Mouse (Mus musculus) thymus, adult 2 months (tissue): Measurements from ENCODE around the gene Rrad. TPM values are rescaled to one million over a fixed set of nuclear protein-coding genes. Genes with fewer than 3 reads are reported as not detected.

ENCODE experiments used
- DNase-seq: peaks from one replicate; pipeline ENCODE4 v3.0.0; 2021
- H3K27ac ChIP-seq: fragments of 200-500 bp; 2 replicates; pipeline ENCODE4 v1.5.1; 2012; ENCODE audit warnings: low read length, control low read depth; ENCODE audit not compliant: control insufficient read depth, insufficient read depth
- H3K27me3 ChIP-seq: fragments of 200-500 bp; 2 replicates; pipeline ENCODE4 v1.6.1; 2012; ENCODE audit warnings: mild to moderate bottlenecking, low read length, moderate library complexity, mixed read lengths; ENCODE audit not compliant: control insufficient read depth, insufficient read depth
- H3K36me3 ChIP-seq: fragments of 200-500 bp; 2 replicates; pipeline ENCODE4 v1.6.1; 2012; ENCODE audit warnings: mild to moderate bottlenecking, low read length, moderate library complexity; ENCODE audit not compliant: control insufficient read depth, insufficient read depth
- H3K4me1 ChIP-seq: fragments of 200-500 bp; replicated peaks from 2 replicates; pipeline ENCODE4 v1.6.1; 2012; ENCODE audit warnings: low read length; ENCODE audit not compliant: control insufficient read depth, insufficient read depth
- H3K4me3 ChIP-seq: fragments of 200-500 bp; 2 replicates; pipeline ENCODE4 v1.5.1; 2012; ENCODE audit warnings: mild to moderate bottlenecking, low read length, control low read depth, moderate library complexity; ENCODE audit not compliant: control insufficient read depth, insufficient read depth
- CTCF ChIP-seq: fragments of 200-500 bp; IDR thresholded peaks from 2 replicates; pipeline ENCODE4 v1.5.1; 2012; ENCODE audit warnings: mild to moderate bottlenecking, control low read depth, low read length, moderate library complexity, borderline replicate concordance; ENCODE audit not compliant: control insufficient read depth, poor library complexity, insufficient read depth; ENCODE audit errors: extremely low read depth
- POLR2A ChIP-seq: fragments of 200-500 bp; IDR thresholded peaks from 2 replicates; pipeline ENCODE4 v1.6.1; 2012; ENCODE audit warnings: mild to moderate bottlenecking, low read length, control low read depth, moderate library complexity; ENCODE audit not compliant: control insufficient read depth, poor library complexity, insufficient read depth; ENCODE audit errors: extremely low read depth
- WGBS: fragments of 180-500 bp; shearing (Covaris S2); methylation state at CpG from one replicate; pipeline ENCODE4 v1.1.7; 2018; 5-methylcytosine and 5-hydroxymethylcytosine counted together
- polyA plus RNA-seq: library from polyadenylated mRNA; depleted of rRNA; stranded (reverse); fragments of >200 nt; gene quantifications from 2 replicates; pipeline ENCODE4 v1.2.3, GENCODE M21; 2012

Gene Rrad
- polyA plus RNA-seq, 1 experiment, result 36.1 TPM

DNA sequence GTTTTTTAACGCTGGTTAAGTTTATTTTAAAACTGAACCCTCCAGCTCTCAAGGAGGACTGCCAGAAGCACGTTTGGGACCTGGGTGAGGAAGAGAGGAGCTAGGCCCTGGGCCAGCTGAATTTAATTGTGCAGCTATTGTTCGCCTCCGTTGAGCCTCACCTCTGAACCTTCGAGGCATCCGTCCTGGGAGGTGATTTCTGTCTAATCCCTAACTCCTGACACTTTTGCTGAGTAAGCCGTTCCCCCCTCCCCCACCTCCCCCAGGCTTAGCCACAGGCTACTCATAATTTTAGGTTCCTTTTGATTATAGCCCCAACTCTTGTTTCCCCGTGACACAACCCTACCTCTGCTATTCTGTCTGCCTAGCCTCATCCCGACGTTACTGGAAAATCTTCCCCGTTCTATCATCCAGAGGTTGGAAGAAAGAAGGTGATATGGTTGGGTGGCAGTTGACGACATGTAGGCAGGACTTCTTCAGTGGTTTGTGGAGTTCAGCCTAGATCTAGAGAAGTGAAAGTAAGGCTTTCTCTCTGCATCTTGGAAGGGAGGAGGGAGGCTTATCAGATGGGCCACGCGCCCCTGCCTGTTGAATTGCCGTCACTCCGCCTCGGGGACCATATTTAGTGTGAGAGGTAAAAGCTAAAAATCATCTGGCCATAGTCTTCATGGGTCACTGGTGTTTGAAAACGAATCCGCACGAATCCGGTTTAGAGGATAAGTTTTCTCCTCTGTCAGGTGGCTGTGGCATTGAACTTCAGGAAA lies 35.2 kb downstream of the Rrad start:
- WGBS, result 52% methylated on average over 21 of the region's 21 CpGs
- Histone ChIP-seq H3K4me1 (peaks cover 17% of the 10 kb centered on the region), H3K27ac (no peak overlapping the region), H3K27me3 (no peaks in the 10 kb centered on the region), H3K36me3 (peaks cover 12% of the 10 kb centered on the region), H3K4me3 (no peak overlapping the region)
- TF ChIP-seq POLR2A (no peak), CTCF (no peak)
- DNase-seq, result no peak

DNA sequence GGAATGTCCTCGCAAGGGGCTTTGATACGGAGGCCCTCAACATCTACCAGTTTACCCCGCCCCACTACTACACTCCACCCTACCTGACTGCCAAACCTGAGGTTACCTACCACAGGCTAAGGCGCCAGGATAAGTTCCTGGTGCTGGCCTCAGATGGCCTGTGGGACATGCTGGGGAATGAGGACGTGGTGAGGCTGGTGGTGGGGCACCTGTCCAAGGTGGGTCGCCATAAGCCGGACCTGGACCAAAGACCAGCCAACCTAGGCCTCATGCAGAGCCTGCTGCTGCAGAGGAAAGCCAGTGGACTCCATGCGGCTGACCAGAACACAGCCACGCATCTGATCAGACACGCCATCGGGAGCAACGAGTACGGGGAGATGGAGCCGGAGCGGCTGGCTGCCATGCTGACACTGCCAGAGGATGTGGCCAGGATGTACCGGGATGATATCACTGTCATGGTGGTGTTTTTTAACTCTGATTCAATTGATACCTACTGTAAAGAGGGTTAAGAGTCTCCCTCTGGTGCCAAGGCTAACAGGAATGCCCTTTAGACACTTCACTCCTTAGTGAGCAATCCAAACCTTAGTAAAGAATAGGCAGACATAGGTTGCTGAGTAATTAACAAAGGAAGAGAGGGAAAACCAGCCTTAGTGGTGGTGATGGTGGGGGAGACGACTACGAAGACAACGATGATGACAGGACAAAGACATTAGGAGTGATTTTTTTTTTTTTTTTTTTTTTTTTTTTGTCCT lies 36.3 kb downstream of the Rrad start:
- peaks cover 20% of the 10 kb centered on the region for H3K4me1 ChIP-seq
- H3K27ac ChIP-seq, result no peak overlapping the region
- H3K36me3 ChIP-seq, result peaks cover 12% of the 10 kb centered on the region
- TF ChIP-seq CTCF (no peak), POLR2A (no peak)
- 97% methylated on average over 19 of the region's 19 CpGs for WGBS
- DNase-seq, result no peak
- no peak overlapping the region for H3K4me3 ChIP-seq
- no peaks in the 10 kb centered on the region for H3K27me3 ChIP-seq

DNA sequence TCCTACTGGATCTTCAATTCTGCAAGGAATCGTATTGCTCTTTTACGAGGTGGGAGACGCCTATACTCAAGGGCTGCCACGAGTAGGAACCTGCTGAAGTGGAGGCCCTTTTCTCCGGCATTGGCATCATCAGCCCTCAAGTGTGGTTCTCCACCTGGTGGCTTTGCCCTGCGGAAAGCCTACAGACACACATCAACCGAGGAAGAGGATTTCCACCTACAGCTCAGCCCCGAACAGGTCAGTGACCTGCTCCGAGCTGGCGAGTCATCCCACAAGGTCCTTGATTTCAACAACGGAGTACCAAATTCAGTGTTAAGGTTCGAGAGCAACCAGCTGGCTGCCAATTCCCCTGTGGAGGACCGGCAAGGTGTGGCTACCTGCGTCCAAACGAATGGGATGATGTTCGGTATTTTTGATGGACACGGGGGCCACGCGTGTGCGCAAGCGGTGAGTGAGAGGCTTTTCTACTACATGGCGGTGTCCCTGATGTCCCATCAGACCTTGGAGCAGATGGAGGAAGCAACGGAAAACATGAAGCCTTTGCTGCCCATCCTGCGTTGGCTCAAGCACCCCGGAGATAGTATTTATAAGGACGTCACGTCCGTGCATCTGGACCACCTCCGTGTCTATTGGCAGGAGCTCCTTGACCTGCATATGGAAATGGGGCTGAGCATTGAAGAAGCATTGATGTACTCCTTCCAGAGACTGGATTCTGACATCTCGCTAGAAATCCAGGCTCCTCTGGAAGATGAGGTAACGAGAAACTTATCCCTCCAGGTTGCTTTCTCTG lies 37.4 kb downstream of the Rrad start:
- Histone ChIP-seq H3K27me3 (no peaks in the 10 kb centered on the region), H3K4me3 (no peak overlapping the region), H3K27ac (no peak overlapping the region), H3K4me1 (peaks cover 20% of the 10 kb centered on the region), H3K36me3 (peaks cover 12% of the 10 kb centered on the region)
- TF ChIP-seq POLR2A (no peak), CTCF (no peak)
- DNase-seq, result no peak
- WGBS, result 98% methylated on average over 31 of the region's 31 CpGs

DNA sequence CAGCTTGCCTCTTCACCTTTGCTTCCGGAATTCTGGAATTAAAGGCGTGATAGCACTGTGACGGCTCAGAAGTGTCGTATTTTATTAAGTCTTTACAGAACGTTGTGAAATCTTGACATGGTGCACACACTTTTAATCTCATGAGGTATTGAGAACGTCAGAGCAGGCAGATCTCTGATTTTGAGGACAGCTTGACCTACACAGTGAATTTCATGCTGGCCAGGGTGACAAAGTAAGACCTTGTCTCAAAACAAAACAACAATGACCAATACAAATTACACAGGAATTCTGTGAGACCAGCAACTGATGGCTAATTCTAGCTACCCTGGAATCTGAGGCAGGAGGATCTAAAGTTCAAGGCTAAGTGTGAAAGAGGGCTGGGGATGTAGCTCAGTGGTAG lies 38.6 kb downstream of the Rrad start:
- TF ChIP-seq CTCF (no peak), POLR2A (no peak)
- 91% methylated on average over 6 of the region's 6 CpGs for WGBS
- H3K27ac ChIP-seq, result no peak overlapping the region

DNA sequence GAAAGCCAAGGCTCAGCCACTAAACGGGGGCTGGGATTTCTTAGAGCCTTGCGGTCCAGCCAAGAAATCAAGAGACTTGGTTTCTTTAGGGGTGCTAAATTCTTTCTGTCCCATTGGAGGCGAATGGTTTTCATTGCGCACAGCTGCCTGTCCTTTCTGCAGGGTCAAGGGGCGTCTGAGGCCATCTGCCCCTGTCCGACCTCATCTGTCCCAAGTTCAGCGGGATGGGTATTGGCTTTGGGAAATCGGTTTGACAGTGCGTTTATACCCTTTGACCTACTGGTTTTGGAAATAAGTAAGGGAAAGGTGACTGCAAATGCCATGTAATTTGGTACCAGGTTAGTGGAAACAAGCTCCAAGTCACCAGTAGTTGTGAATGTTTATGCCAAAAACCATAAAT lies 39.3 kb downstream of the Rrad start:
- WGBS, result 6% methylated on average over 9 of the region's 9 CpGs
- H3K4me3 ChIP-seq, result peak overlapping the region; percentile 93
- no peaks in the 10 kb centered on the region for H3K27me3 ChIP-seq
- no peak overlapping the region for H3K27ac ChIP-seq
- peaks cover 17% of the 10 kb centered on the region for H3K4me1 ChIP-seq
- H3K36me3 ChIP-seq, result peaks cover 12% of the 10 kb centered on the region
- DNase-seq, result no peak
- TF ChIP-seq POLR2A (no peak), CTCF (no peak)

More for the DNA sequence above, 38.6 kb downstream of the Rrad start:
- Histone ChIP-seq H3K36me3 (peaks cover 12% of the 10 kb centered on the region), H3K27me3 (no peaks in the 10 kb centered on the region), H3K4me1 (peaks cover 17% of the 10 kb centered on the region), H3K4me3 (no peak overlapping the region)
- no peak for DNase-seq

DNA sequence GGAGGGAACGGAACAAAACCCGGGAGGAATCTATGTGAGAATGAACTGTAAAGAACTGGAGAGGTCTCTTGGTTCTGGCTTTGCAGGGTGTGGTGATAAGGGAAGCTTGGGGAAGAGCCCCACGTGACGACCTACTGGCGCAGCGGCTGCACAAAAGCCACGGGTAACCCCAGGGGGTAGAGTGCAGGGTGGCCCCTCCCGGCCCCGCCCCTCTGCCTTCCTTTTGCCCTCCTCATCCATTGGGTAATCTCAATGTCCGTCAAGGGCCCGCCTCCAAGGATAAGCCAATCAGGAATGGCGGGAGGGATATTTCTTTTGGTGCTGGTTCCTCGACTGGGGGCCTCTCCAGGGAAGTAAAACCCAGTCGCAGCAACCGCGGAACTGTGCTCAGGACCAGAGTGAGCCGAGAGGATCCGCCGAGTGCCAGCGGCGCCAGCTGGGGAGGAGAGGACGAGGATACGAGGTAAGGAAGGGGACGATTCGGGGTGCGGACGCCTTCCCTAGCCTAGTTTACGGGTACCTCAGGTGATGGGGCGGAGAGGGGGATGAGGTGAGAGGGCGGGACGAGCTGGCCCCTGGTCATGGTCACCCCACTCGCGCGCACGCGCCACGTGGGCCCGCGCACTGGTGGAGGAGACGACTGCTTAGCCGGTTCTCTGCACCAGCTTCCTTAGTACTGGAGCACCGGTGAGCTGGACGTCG lies 39.8 kb downstream of the Rrad start, which contains the start of gene Pdp2:
Pdp2 (plus strand) TSS at position 319 of the 702 bp plus-strand sequence.
- DNase-seq, result peak; percentile 94
- Histone ChIP-seq H3K4me1 (peaks cover 15% of the 10 kb centered on the region), H3K27me3 (no peaks in the 10 kb centered on the region), H3K27ac (peak within 1 kb of the TSS; percentile 34; the same call in 1 of the 2 replicates), H3K36me3 (peaks cover 12% of the 10 kb centered on the region), H3K4me3 (peak within 1 kb of the TSS; percentile 93)
- whole genome bisulfite sequencing, result 2% methylated on average over 44 of the region's 44 CpGs
- peak; percentile 71 for TF ChIP-seq POLR2A
- TF ChIP-seq CTCF, result no peak
